In genomic region chr12:85687846-85688245, GRCm38 (mm10) we compare ENCODE assay signal across 14 mouse cellular contexts. TPM values are rescaled to one million over a fixed set of nuclear protein-coding genes. Genes with fewer than 3 reads are reported as not detected.
DNase-seq lines count a peak whose midpoint lies in the region; ATAC-seq and TF ChIP-seq lines count a peak whose summit lies in the region.
"Had no signal": no experiment of that assay in that cellular context is flagged by ENCODE, and none has a peak within 500 bp of the region (broad histone marks: within the 10 kb centered on the region; RNA-seq: fewer than 3 reads in every experiment).

No protein-coding gene starts in this region.

- H3K4me2 ChIP-seq in kidney, postnatal 0 days (ENCODE audit: low read length) = no peak overlapping the region

- DNase-seq in kidney, postnatal 0 days (ENCODE audit: low spot score) = no peak
- no peak for DNase-seq in kidney, postnatal 10 days
- DNase-seq in 416B (ENCODE audit: low read depth) = peak; percentile 76
- DNase-seq in left cerebral cortex, postnatal 25 days (ENCODE audit: low spot score in 2 of 2) = no peak
- DNase-seq in cerebellum, postnatal 4 days (ENCODE audit: low spot score in 2 of 2) = no peak
- no peak for DNase-seq in left cerebral cortex, adult 9 months (ENCODE audit: low spot score in 2 of 2)
- DNase-seq: cerebellum, postnatal 36 days; kidney, adult 8-10 months; layer of hippocampus, adult 9-11 months; spleen, adult 18-20 months had no signal

- peak; percentile 30; the same call in 1 of the 2 replicates for TF ChIP-seq CTCF in kidney, postnatal 0 days (IDR thresholded peaks at IDR 0.05; ENCODE audit: low read depth)
- TF ChIP-seq CTCF in E14TG2a.4 (conservative IDR thresholded peaks at IDR 0.05; ENCODE audit: low read length) = 0 out of 2 replicates have a peak, but pooled peaks have one; percentile 2

- WGBS in kidney, postnatal 0 days = 62% methylated on average over 6 of the region's 6 CpGs

- H3K27ac ChIP-seq in kidney, postnatal 0 days = no peak overlapping the region
- H3K27ac ChIP-seq: limb, embryonic 12.5 days had no signal

- H3K9me3 ChIP-seq in kidney, postnatal 0 days (replicated peaks; ENCODE audit: low read length) = no peaks in the 10 kb centered on the region
- H3K9me3 ChIP-seq in E14TG2a.4 (ENCODE audit: low read length) = no peaks in the 10 kb centered on the region
- H3K9me3 ChIP-seq in megakaryocyte, embryonic 14.5 days = 0 out of 2 replicates have a peak, but pooled peaks cover 1% of the 10 kb centered on the region
- H3K9me3 ChIP-seq: limb, embryonic 12.5 days had no signal

- H3K4me1 ChIP-seq in kidney, postnatal 0 days (replicated peaks; ENCODE audit: insufficient read depth, low read length) = 0 out of 2 replicates have a peak, but pooled peaks cover 6% of the 10 kb centered on the region
- H3K4me1 ChIP-seq in E14TG2a.4 (replicated peaks; ENCODE audit: low read depth, low read length) = peaks cover 11% of the 10 kb centered on the region
- H3K4me1 ChIP-seq in megakaryocyte, embryonic 14.5 days = peaks cover 46% of the 10 kb centered on the region

- H3K9ac ChIP-seq in kidney, postnatal 0 days (ENCODE audit: low read depth, low read length) = no peak overlapping the region
- H3K9ac ChIP-seq: limb, embryonic 12.5 days had no signal

- no peak overlapping the region for H3K4me3 ChIP-seq in kidney, postnatal 0 days (replicated peaks; ENCODE audit: low read depth, low read length)
- no peak overlapping the region for H3K4me3 ChIP-seq in E14TG2a.4 (replicated peaks; ENCODE audit: low read length)
- H3K4me3 ChIP-seq in megakaryocyte, embryonic 14.5 days (replicated peaks) = peak overlapping the region; percentile 97
- H3K4me3 ChIP-seq: limb, embryonic 12.5 days; myocyte had no signal

- no peaks in the 10 kb centered on the region for H3K36me3 ChIP-seq in kidney, postnatal 0 days (ENCODE audit: insufficient read depth, low read length)
- no peaks in the 10 kb centered on the region for H3K36me3 ChIP-seq in E14TG2a.4 (ENCODE audit: insufficient read depth, low read length)
- peaks cover 35% of the 10 kb centered on the region for H3K36me3 ChIP-seq in megakaryocyte, embryonic 14.5 days (replicated peaks; ENCODE audit: low read length)
- H3K36me3 ChIP-seq: limb, embryonic 12.5 days had no signal

- ATAC-seq in kidney, postnatal 0 days (replicated peaks; ENCODE audit: low FRiP score, low read depth) = no peak

- intact Hi-C loops in left cerebral cortex, postnatal 25 days (cut with DNase I) = no loop called here

- no peaks in the 10 kb centered on the region for H3K27me3 ChIP-seq in kidney, postnatal 0 days (ENCODE audit: insufficient read depth, low read length)
- H3K27me3 ChIP-seq in E14TG2a.4 (ENCODE audit: insufficient read depth, low read length) = peaks cover 53% of the 10 kb centered on the region
- H3K27me3 ChIP-seq in megakaryocyte, embryonic 14.5 days (replicated peaks) = no peaks in the 10 kb centered on the region

RNA-seq across cellular contexts. Expression of gene Batf, which starts 1.4 kb away (rescaled TPM):
- 4.0 and 4.3 TPM in 2 replicates for polyA plus RNA-seq in kidney, postnatal 0 days (2015; fragmentation: Nextera tagmentation; extraction: Ambion mirVana)
- polyA plus RNA-seq in megakaryocyte, embryonic 14.5 days (2012; ENCODE audit: insufficient read depth, low replicate concordance) = 27.1 and 31.7 TPM in 2 replicates
- total RNA-seq in left cerebral cortex, postnatal 25 days (2021) = under 1 TPM; 0.71 to 0.78 TPM
- polyA plus RNA-seq: myocyte had no signal

RNA-seq across cellular contexts. Expression of gene Flvcr2, which starts 58.5 kb away (rescaled TPM):
- 7.0 and 7.5 TPM in 2 replicates for polyA plus RNA-seq in kidney, postnatal 0 days (2015; fragmentation: Nextera tagmentation; extraction: Ambion mirVana)
- not detected in 2 replicates for polyA plus RNA-seq in megakaryocyte, embryonic 14.5 days (2012; ENCODE audit: insufficient read depth, low replicate concordance)
- 1 to 10 TPM; 2.6 TPM for total RNA-seq in left cerebral cortex, postnatal 25 days (2021)
